Mouse (Mus musculus) gonadal fat pad, adult 2 months (tissue): Measurements from ENCODE around the gene Cdc14a. TPM values are rescaled to one million over a fixed set of nuclear protein-coding genes. Genes with fewer than 3 reads are reported as not detected.

Experiments used
- polyA plus RNA-seq: library from polyadenylated mRNA; depleted of rRNA; stranded (reverse); fragments of >200 nt; gene quantifications from 2 replicates; pipeline ENCODE4 v1.2.3, GENCODE M21; 2012; rRNA removed

Gene Cdc14a
- polyA plus RNA-seq, 1 experiment, result 3.0 TPM

Other genes starting within 250 kb of the Cdc14a start
- gene Gpr88, start 170.5 kb downstream of the Cdc14a start, polyA plus RNA-seq, result 0.63 and 1.6 TPM in 2 replicates
- gene Rtca, start 84.2 kb upstream of the Cdc14a start, polyA plus RNA-seq, result 25.8 and 28.0 TPM in 2 replicates
- gene Dbt, start 89.0 kb upstream of the Cdc14a start, polyA plus RNA-seq, result 17.9 and 19.2 TPM in 2 replicates
- 4.5 and 7.1 TPM in 2 replicates for gene Lrrc39, start 138.9 kb upstream of the Cdc14a start, polyA plus RNA-seq
- gene Sass6, start 170.9 kb upstream of the Cdc14a start, polyA plus RNA-seq, result 0.90 and 1.1 TPM in 2 replicates
- 4.9 and 5.8 TPM in 2 replicates for gene Trmt13, start 190.6 kb upstream of the Cdc14a start, polyA plus RNA-seq
- 33.6 and 34.1 TPM in 2 replicates for gene Mfsd14a, start 238.6 kb upstream of the Cdc14a start, polyA plus RNA-seq